Mouse (Mus musculus) forebrain, embryonic 14.5 days (tissue): Measurements from ENCODE around the gene Evi5. TPM values are rescaled to one million over a fixed set of nuclear protein-coding genes. Genes with fewer than 3 reads are reported as not detected.

Experiments used
- ATAC-seq: fragments of 200-750 bp; cut with Nextera tagmentation; 2 replicates; pipeline ENCODE4 v1.8.0; 2017; ENCODE audit warnings: mild to moderate bottlenecking, moderate library complexity
- DNase-seq: peaks from one replicate; pipeline ENCODE4 v3.0.0-alpha.2; 2015; ENCODE audit warnings: low spot score
- H3K27ac ChIP-seq: fragments of 300-500 bp; sonication (generic); 2 replicates; pipeline ENCODE4 v1.5.1; 2014; ENCODE audit warnings: low read depth, mild to moderate bottlenecking, control low read depth, low read length, moderate library complexity
- H3K27me3 ChIP-seq: fragments of 300-500 bp; sonication (generic); replicated peaks from 2 replicates; pipeline ENCODE4 v1.6.1; 2014; ENCODE audit warnings: low read length, control low read depth, mixed read lengths; ENCODE audit not compliant: control insufficient read depth, insufficient read depth
- H3K36me3 ChIP-seq: fragments of 300-500 bp; sonication (generic); 2 replicates; pipeline ENCODE4 v1.6.1; 2014; ENCODE audit warnings: low read length, control low read depth; ENCODE audit not compliant: control insufficient read depth, insufficient read depth
- H3K4me1 ChIP-seq: fragments of 300-500 bp; sonication (generic); 2 replicates; pipeline ENCODE4 v1.6.1; 2014; ENCODE audit warnings: antibody characterized with exemption, low read length, control low read depth; ENCODE audit not compliant: control insufficient read depth, insufficient read depth
- H3K4me2 ChIP-seq: fragments of 300-500 bp; sonication (generic); 2 replicates; pipeline ENCODE4 v1.6.1; 2014; ENCODE audit warnings: mild to moderate bottlenecking, control low read depth, low read length
- H3K4me3 ChIP-seq: fragments of 300-500 bp; sonication (generic); 2 replicates; pipeline ENCODE4 v1.5.1; 2014; ENCODE audit warnings: low read depth, low read length, control low read depth
- H3K9ac ChIP-seq: fragments of 300-500 bp; sonication (generic); 2 replicates; pipeline ENCODE4 v1.6.1; 2014; ENCODE audit warnings: mild to moderate bottlenecking, low read length, control low read depth, moderate library complexity
- H3K9me3 ChIP-seq: fragments of 300-500 bp; sonication (generic); replicated peaks from 2 replicates; pipeline ENCODE4 v1.6.1; 2016; ENCODE audit warnings: low read length, control low read depth, mixed read lengths; ENCODE audit not compliant: control insufficient read depth
- WGBS: fragments of 180-500 bp; shearing (Covaris S2); extraction: QIAGEN DNeasy Blood & Tissue Kit; methylation state at CpG from one replicate; pipeline ENCODE4 v1.1.7; 2014; 5-methylcytosine and 5-hydroxymethylcytosine counted together
- polyA plus RNA-seq: library from polyadenylated mRNA; unstranded; fragments of >200 nt; fragmentation: Nextera tagmentation; extraction: Ambion mirVana; gene quantifications from 2 replicates; pipeline ENCODE4 v1.2.1, GENCODE M21; 2014

Gene Evi5
- 38.8 and 46.2 TPM in 2 replicates for polyA plus RNA-seq

GRCm38 (mm10) chr5:107874561-107875260, at the start of gene Evi5:
Evi5 (minus strand) TSS chr5:107875107.
- ATAC-seq (no peak), DNase-seq (no peak)
- Histone ChIP-seq H3K9me3 (no peaks in the 10 kb centered on the region), H3K9ac (no peak within 1 kb of the TSS), H3K4me1 (no peaks in the 10 kb centered on the region), H3K36me3 (no peaks in the 10 kb centered on the region), H3K4me3 (no peak within 1 kb of the TSS), H3K27me3 (0 out of 2 replicates have a peak, but pooled peaks cover 2% of the 10 kb centered on the region), H3K4me2 (no peak within 1 kb of the TSS), H3K27ac (no peak within 1 kb of the TSS; the same call in 1 of the 2 replicates)
- WGBS = 39% methylated on average over 4 of the region's 4 CpGs

GRCm38 (mm10) chr5:107924564-107924963, 49.7 kb upstream of the Evi5 start:
- no peak for ATAC-seq
- H3K9ac ChIP-seq = no peak overlapping the region
- 73% methylated on average over 8 of the region's 8 CpGs for WGBS

GRCm38 (mm10) chr5:107922836-107923235, 47.9 kb upstream of the Evi5 start:
- Histone ChIP-seq H3K27me3 (no peaks in the 10 kb centered on the region), H3K9ac (no peak overlapping the region), H3K27ac (no peak overlapping the region), H3K9me3 (no peaks in the 10 kb centered on the region), H3K36me3 (no peaks in the 10 kb centered on the region), H3K4me1 (no peaks in the 10 kb centered on the region), H3K4me2 (no peak overlapping the region), H3K4me3 (no peak overlapping the region)
- ATAC-seq (no peak), DNase-seq (no peak)
- WGBS = 86% methylated on average over 1 of the region's 1 CpGs

More at GRCm38 (mm10) chr5:107924564-107924963, 49.7 kb upstream of the Evi5 start:
- H3K27me3 ChIP-seq = no peaks in the 10 kb centered on the region
- H3K4me3 ChIP-seq = no peak overlapping the region
- no peaks in the 10 kb centered on the region for H3K36me3 ChIP-seq
- DNase-seq = no peak
- H3K4me2 ChIP-seq = no peak overlapping the region
- no peak overlapping the region for H3K27ac ChIP-seq
- no peaks in the 10 kb centered on the region for H3K4me1 ChIP-seq
- no peaks in the 10 kb centered on the region for H3K9me3 ChIP-seq

- Histone ChIP-seq H3K4me3 (no peak overlapping the region), H3K9ac (no peak overlapping the region), H3K4me1 (no peaks in the 10 kb centered on the region), H3K27me3 (no peaks in the 10 kb centered on the region), H3K36me3 (no peaks in the 10 kb centered on the region), H3K27ac (no peak overlapping the region), H3K4me2 (no peak overlapping the region), H3K9me3 (no peaks in the 10 kb centered on the region)
- DNase-seq (peak; percentile 91), ATAC-seq (0 out of 2 replicates have a peak, but pooled peaks have one; percentile 50)
- WGBS = 76% methylated on average over 2 of the region's 2 CpGs
Measured at GRCm38 (mm10) chr5:107921400-107922252, 46.7 kb upstream of the Evi5 start.

GRCm38 (mm10) chr5:107915280-107915679, 40.4 kb upstream of the Evi5 start:
- Histone ChIP-seq H3K4me2 (no peak overlapping the region), H3K36me3 (peaks cover 4% of the 10 kb centered on the region; the same call in 1 of the 2 replicates), H3K9me3 (no peaks in the 10 kb centered on the region), H3K27ac (no peak overlapping the region), H3K27me3 (no peaks in the 10 kb centered on the region), H3K4me1 (no peaks in the 10 kb centered on the region), H3K4me3 (no peak overlapping the region), H3K9ac (no peak overlapping the region)
- WGBS = 31% methylated on average over 4 of the region's 4 CpGs
- no peak for DNase-seq
- no peak for ATAC-seq

GRCm38 (mm10) chr5:107911012-107911411, 36.1 kb upstream of the Evi5 start:
- Histone ChIP-seq H3K27me3 (no peaks in the 10 kb centered on the region), H3K4me1 (no peaks in the 10 kb centered on the region), H3K9me3 (no peaks in the 10 kb centered on the region), H3K4me3 (no peak overlapping the region), H3K4me2 (no peak overlapping the region), H3K27ac (no peak overlapping the region), H3K9ac (no peak overlapping the region), H3K36me3 (peaks cover 46% of the 10 kb centered on the region)
- WGBS = 90% methylated on average over 5 of the region's 5 CpGs
- DNase-seq (no peak), ATAC-seq (no peak)

GRCm38 (mm10) chr5:107910084-107910616, 35.2 kb upstream of the Evi5 start:
- H3K4me1 ChIP-seq = no peaks in the 10 kb centered on the region
- H3K4me2 ChIP-seq = no peak overlapping the region
- H3K9ac ChIP-seq = no peak overlapping the region
- H3K9me3 ChIP-seq = no peaks in the 10 kb centered on the region
- H3K36me3 ChIP-seq = peaks cover 54% of the 10 kb centered on the region
- DNase-seq (no peak), ATAC-seq (no peak)
- WGBS = 67% methylated on average over 5 of the region's 5 CpGs
- H3K27ac ChIP-seq = no peak overlapping the region
- no peaks in the 10 kb centered on the region for H3K27me3 ChIP-seq
- no peak overlapping the region for H3K4me3 ChIP-seq

GRCm38 (mm10) chr5:107909668-107910067, 34.8 kb upstream of the Evi5 start:
- no peak for DNase-seq
- no peaks in the 10 kb centered on the region for H3K4me1 ChIP-seq
- WGBS = 88% methylated on average over 3 of the region's 3 CpGs
- no peaks in the 10 kb centered on the region for H3K27me3 ChIP-seq
- H3K27ac ChIP-seq = no peak overlapping the region
- H3K4me3 ChIP-seq = no peak overlapping the region
- ATAC-seq = no peak
- no peak overlapping the region for H3K9ac ChIP-seq
- no peak overlapping the region for H3K4me2 ChIP-seq
- H3K36me3 ChIP-seq = peaks cover 59% of the 10 kb centered on the region
- no peaks in the 10 kb centered on the region for H3K9me3 ChIP-seq
